Mouse (Mus musculus) MEL-GATA-1-ER (cell line): ENCODE data around the gene Pcbp3.
"Not testable (repeated sequence)": the region's sequence is repeated elsewhere in the genome, so short reads cannot be mapped to it uniquely, and the experiment has no call there.

Source experiments
- DNase-seq: peaks from one replicate; pipeline ENCODE4 v3.0.0-alpha.2; 2012; ENCODE audit warnings: low read depth; ENCODE audit errors: extremely low read depth

The Pcbp3 gene

DNA sequence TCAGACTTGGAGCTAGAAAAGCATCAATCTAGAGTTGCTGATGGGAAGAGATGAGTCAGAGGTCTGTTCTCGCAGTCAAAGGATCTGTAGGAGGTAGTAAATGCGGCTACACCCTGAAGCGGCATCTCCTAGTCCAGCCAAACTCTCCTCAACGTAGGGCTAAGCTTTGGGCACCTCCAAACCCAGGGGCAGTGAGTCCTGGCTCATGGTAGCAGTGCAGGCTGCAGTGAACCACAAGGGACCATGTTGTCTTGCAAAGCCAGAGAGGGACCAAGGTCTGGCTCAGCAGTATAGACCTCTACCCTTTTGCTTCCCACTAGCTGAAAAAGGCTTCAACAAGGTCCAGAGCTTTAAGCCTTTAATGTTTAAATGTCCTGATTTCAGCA, 159.2 kb downstream of the Pcbp3 start:
- DNase-seq, result no peak

DNA sequence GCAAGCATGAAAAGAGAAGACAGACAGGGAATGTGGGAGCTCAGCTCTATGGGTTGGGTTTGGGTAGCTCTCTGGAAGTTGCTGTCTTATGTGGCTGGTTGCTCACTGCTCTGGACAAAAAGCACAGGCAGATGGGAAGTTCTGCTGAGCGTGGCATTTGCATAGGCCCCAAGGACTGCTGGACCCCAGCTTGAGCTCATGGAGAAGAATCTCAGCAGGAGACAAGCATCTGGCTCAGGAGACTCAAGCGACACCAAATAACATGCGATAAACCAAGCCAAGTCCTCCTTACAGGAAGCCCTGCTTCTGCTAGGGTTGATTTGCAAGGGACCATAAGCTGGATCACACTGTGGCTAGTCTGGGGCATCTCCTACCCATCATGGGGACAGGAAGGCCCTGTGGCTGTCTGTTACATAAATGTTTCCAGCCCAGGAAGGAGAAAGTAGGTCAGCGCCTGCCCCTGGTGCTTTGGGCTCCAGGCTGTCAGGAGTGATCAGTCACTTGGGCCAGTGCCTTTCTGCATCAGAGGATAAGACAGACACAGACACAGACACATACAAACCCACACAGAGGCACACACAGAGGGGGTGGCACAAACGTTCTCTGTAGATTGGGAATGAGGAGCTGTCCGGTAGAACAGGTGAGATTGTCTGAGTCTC, 159.7 kb downstream of the Pcbp3 start:
- no peak for DNase-seq

DNA sequence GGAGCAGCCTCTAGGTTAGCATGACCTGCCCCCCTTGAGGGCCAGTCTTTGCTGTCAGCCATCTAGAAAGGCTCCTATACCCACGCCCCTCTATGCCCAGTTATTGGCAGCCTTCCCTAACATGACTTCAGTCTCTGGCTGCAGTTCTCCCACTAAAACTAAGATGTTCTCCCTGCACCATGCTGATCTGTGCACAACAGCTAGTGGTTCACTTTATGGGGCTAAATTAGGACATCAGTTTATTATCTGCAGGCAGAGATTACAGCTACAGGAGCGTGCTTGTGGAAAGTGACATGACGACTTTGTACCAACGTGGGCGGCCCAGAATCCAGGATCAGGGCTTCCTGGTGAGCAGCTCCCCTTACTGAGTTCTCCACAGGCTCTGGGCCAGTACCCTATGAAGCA, 160.4 kb downstream of the Pcbp3 start:
- DNase-seq, result no peak

DNA sequence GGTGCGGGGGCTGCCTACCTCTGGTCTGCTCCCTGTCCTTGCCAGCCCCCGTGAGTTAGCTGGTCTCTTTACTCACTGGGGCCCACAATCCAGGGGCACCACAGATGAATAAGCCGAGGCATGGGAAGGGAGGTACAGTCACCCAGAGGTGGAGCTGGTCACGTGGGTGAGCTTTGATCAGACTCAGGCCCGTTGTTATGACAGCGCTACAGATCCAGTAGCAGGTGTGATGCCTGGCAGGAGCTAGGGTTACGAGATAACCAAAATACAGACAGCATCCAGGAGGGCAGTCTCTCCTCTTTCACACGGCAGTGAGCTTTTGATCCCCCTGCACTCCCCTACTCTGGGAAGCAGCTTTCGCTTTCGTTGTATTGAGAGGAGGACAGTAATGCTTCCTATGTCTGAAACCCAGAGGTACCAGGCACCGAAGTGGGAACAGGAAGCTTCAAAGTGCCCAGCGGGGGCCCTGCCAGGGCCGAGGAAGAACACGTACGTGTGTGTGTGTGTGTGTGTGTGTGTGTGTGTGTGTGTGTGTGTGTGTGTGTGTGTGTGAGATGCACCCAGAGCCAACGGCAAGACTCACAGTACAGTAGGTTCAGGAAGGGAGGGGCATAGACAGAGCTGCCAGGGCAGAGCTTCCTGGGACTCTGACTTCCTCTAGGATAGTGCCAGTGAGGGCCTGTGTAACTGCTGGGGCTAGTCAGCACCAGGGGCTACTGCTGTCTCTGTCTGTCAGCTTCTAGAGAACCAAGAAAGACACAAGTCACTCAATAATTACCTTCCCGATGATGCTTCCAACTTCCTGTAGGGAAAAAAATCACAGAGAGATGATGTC, 162.7 kb downstream of the Pcbp3 start:
- DNase-seq, result no peak

DNA sequence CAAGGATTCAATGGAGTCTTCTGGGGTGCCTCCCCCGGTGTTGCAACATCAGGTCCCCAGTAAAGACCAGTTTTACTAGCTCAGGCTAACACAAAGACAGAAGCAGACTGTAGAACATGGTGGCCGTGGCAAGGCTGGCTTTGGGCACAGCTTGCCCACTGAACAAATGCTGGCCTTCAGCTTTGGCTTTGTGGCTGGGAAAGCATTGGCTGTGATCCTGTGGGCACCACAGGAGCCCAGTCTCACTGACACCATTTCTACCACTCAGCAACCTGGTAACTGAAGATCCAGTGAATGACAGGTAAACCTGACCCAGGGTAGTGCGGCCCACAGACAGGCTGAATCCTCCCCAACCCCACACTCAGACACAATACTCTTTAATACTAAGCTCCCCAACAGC, 167.6 kb downstream of the Pcbp3 start:
- no peak for DNase-seq

DNA sequence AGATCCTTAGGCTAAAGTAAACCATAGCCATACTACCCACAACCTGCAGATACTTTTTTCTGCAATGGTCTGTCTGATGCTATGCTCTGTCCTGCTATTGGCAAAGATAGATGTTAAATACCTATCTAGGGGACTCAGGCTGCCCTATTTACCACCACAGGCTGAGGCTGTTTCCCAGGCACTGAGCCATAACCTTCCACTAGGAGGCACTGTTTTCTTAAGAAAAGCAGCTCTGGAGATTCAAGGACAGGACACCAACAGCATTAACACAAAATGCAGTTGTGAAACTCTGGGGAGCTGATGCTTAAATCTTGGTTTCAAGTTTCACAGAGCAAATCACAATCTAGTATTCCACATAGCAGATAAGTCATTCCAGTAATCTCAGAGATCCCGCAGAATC, 170.2 kb downstream of the Pcbp3 start:
- peak; percentile 27 for DNase-seq

DNA sequence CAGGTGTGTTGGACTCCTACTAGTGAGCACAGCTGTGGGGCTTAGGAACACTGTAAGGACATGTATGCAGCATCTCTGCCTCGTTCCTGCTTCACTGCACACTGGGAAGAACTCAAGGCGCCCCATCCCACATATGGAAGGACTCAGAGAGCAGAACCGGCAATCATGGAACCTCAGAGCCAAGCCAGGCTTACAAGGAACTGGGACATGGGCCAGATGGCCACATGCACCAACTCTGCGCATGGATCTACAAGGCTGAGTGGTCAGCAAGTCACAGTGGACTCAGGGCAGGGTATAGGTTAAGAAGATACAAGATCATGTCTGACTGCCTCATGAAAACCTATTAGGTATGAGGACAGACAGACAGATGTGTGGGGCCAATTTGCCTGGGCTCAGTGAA, 171.8 kb downstream of the Pcbp3 start:
- DNase-seq, result no peak

DNA sequence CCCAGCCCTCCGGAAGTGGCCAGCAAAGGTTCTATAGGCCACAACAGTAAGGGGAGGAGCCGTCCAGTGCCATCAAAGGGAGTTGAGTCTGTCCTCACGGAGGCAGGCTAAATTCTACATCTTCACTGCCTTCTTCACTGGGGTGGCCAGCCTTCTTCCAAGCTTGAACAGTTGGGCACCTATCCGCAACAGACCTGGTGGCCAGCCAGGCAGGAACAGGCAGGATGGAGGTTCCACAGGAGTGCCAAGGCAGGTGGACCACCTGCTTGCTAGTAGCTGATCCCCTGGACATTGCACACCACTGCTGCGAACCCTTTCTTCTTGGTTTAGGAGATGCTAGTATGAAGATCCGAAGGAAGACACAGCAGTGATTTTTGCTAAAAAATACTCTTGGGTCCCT, 176.4 kb downstream of the Pcbp3 start:
- no peak for DNase-seq

DNA sequence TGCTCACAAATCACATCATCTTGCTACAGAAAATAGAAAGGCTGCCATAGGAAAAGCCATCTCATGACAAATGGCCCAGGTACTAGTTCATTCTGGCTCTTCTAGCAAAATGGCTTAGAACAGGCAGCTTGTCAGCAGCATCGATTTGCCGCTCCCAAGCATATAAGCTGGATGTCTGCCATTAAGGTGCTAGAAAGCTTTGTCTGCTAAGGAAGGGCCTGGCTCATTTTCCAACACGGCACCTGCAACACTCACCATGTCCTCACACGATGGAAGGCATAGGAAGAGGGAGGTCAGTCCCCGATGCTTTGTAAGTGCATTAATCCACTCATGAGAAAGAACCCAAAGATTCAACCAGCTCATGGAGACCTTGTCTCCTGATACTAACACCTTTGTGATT, 182.5 kb downstream of the Pcbp3 start:
- DNase-seq, result no peak

DNA sequence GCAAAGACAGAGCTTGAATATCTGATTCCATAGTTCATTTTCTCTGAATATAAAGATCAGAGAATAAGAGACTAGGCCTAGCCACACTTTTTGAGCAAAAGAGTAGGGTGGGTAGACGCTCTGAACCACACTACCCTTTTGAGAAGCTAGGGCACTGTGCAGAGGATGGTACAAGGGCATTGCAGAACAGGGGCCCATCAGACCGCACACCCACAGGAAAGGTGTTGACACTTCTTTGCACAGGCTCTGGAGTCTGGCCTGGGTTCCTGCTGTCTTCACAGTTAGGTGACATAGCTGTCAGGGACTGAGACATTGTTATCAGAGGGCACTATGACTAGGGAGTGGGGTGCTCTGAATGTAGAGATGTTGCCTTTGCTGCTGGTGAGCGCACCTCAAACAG, 190.1 kb downstream of the Pcbp3 start:
- no peak for DNase-seq

DNA sequence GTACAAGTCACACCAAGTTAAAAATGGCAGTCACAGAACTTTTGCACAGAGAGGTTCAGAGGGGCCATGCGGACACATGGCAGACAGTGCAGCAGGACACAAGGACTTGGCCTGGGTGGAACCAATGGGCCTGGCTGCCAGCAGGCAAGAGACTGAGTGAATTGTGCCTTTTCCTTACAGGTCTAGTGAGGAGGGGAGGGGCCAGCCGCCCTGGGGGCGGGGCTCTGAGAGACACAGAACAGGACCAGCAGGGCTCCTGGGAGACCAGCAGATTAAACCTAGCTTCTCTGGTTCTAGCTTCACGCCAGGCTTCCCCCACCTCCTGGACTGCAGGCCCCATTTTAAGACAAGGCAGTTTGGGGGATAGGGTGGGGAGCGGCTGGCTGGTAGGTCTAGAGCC, 190.6 kb downstream of the Pcbp3 start:
- DNase-seq, result no peak

DNA sequence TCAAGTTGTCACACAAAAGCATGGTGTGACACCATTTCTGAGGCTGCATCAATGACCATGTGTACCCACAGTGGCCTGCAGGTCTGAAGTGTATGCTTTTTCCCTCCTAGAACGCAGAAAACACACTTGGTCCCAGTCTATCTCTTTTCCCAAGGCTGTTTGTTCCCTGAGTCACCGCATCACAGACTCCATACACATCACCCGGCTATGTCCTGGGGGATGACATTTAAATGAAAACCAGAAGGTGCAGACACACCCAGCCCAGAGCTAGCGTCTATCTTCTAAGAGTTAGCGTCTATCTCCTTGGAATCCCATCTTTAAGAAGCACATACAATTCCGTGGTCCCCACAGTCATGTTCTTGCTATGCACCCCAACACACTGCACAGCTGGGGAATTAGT, 192.1 kb downstream of the Pcbp3 start:
- DNase-seq, result no peak

DNA sequence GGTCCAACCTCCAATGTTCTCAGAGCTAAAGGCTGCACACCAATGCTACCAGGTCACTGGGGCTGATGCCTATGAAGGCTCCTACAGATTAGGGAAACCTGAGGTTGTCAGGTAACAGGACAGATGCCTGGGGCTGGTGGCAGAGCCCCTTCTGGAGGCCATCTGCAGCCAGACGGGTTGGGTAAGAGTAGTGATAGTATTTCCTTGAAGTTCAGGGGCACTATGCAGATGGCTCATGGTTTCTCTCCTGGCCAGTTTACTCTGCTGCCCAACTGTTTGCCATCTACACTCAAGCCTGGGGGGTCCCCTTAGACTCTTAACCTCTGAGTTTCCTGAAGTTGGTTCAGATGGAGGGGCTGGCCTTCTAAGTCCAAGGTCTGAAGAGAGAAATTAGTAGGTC, 195.5 kb downstream of the Pcbp3 start:
- DNase-seq, result no peak

DNA sequence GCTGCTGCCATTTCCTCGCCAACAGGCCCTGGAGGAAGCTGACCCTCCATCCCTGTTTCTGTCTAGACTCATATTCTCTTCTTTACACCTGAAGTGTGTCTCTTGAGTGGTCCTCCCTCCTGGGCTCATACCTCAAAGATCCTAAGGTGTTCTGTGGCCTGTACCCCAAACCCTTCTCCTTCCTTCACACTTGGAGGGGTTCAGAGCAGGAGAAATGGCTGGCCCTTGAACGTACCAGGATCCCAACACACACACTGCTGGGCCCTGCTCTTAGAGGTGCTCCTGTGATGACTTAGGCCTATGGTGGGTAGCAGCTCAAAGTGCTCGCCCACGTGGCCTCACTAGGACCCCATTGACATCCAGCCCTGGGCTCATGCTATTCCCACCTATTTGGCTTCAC, 196.8 kb downstream of the Pcbp3 start:
- DNase-seq, result no peak

DNA sequence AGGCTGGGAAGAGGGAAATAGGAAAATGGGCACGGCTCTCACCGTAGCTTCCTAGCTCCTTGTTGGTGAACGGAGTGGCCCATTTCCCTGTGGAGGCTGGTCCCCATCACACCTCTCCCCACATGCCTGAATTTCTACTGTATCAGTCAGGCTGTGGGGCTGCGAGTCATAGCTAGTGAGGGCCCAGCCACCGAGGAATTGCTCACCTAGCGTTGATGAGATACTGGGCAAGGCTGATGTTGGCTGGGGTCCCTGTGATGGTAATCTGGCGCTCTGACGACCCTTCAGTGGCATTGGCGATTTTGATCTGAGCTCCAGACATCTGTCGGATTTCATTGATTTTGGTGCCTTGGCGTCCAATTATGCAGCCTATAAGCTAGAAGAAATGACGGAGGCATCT, 198.7 kb downstream of the Pcbp3 start:
- no peak for DNase-seq

DNA sequence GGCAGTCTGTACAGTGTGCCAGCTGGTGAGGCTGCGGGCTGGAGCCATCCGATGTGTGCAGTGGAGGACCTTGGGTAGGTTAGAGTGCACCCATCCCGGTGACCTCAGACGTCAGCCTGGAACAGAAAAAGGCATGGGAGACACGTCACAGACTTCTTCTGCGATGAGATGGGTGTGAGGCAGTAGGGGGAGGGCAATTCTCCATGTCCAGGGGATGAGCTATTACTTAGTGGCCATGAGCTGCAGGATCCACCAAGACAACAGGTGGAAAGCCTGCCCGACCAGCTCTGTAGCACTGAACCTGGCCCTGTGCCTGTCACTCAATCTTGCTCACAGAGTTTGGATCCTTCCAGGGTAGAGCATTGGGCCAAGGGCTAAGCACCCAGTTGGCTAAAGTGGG, 199.3 kb downstream of the Pcbp3 start:
- no peak for DNase-seq

DNA sequence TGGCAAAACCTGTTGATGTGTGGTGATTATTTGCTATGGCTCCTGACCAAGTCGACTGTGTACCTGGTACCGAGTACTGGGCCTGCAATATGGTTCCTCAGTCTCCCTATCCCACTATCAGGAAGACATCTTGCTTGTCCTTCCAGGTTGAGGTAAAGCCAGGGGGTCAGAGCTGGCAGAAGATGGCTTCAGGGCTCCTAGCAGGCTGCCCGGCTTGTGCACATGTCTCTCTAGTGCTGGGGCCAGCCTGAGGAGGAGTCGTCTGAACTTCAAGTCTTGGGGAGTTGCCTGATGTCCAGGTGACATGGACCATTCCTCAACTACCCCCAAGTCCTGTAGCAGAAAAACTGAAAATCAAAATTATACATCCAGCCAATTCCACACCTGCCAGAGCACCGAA, 201.8 kb downstream of the Pcbp3 start:
- DNase-seq, result no peak

DNA sequence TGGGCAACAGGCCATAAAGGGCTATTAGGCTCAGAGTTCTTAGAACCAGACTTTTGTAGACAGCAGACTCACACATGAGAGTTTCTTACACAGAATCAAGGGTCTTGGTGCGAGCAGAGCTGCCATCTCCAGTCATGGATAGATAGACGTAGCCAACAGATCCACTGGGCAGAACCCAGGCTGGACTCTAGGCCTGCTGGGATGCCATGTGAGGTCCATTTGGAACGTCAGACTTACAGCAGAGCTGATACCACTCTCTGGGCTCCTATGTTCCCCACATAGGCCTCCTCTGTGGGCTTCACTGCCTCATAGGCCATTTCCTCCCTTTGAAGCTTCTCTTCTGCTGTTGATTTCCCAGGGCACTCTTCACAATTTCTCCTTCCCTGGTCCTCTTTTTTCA, 208.0 kb downstream of the Pcbp3 start:
- no peak for DNase-seq

DNA sequence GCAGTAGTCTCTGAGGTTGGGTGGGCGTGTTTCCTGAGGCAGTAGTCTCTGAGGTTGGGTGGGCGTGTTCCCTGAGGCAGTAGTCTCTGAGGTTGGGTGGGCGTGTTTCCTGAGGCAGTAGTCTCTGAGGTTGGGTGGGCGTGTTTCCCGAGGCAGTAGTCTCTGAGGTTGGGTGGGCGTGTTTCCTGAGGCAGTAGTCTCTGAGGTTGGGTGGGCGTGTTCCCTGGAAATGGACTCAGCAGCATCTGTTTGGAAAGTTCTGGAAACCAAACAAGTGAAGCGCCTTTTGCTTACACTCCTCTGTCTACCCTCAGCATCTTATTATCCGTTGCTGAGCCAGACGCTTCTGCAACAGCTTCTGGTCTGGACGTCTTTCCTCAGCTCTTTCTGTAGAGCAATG, 217.4 kb downstream of the Pcbp3 start:
- DNase-seq, result not testable (repeated sequence)

DNA sequence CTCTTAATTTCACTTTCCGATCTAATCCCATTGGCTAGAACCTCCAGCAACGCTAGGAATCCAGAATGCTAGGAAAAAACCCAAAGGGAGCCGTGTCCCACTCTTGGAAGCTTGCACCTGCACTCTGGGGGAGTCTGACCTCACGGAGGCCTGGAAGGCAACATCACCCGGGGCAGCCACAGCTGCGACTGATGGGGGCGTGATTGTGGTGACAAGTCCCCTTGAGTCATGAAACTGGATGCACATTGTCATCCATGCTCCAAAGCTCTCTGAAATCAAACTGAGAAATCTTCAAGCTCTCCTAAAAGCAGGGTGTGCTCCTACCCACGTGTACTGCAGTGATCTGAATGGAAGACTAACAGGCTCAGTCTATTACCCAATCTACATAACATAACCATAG, 224.9 kb downstream of the Pcbp3 start:
- no peak for DNase-seq

DNA sequence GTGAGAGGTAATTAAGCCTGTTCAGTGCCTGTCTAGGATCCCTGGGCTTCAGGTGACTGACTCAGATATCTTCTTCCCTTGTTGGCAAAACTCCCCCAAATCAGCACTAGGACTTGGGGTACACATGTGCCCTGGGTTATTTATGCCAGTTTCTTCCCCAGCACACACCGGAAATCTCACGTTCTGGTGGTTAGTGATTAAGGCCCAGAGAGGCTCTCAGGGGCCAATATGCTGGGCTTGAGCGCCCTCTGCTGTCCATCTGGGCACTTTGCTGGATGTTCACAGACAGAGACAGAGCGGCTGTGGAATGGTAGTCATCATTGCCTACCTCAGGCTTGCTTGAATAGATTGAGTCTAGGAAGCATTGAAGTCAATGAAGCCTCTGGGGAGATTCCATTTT, 226.7 kb downstream of the Pcbp3 start:
- DNase-seq, result peak; percentile 67

DNA sequence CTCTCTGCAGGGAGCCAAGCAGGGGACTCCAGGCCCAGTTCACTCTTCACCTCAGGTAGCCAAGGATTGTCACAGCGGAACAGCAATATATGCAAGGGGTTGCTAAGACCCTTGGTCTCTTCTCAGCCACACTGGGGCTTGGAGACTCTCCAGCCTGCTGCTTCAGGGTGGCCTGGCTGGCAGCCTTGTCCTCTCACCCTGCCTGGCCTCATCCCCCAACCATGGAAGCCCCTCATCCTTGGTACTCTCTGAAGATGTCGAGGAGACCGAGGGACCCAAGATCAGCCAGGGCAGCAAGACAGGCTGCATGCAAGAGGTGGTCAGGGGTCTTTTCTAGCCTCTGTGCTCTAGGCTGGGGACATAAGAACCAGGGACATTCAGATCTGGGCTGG, 228.0 kb downstream of the Pcbp3 start:
- no peak for DNase-seq
